Mouse (Mus musculus): ENCODE results near the gene Med11. TPM values are rescaled to one million over a fixed set of nuclear protein-coding genes. Genes with fewer than 3 reads are reported as not detected.

Med11 gene
- polyA plus RNA-seq, 1 experiment from 2014 or later: 48.7 TPM

DNA sequence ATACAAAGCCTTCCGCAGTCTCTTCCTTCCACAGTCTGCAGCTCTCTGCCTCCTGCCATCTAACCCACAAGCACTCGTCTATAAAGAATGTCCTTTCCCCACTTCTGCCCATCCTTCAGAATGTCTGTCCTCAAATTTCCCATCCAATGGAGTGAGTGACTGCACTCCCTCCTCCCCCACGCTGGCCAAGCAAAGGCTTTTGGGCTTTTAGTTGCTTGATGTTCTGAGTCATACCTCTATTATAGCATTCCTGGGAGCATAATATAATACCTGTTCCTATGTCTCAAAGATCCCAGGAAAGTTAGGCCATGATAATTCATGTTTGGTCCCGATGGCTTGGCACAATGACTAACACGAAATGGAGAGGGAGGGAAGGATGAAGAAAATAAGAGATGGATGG is 20.1 kb upstream of the Med11 start:
- WGBS: 31% methylated on average over 5 of the region's 5 CpGs
- no peak overlapping the region for H3K9ac ChIP-seq (ENCODE audit: low read depth, low read length)
- no peaks in the 10 kb centered on the region for H3K9me3 ChIP-seq (ENCODE audit: control insufficient read depth, low read length)
- peaks cover 10% of the 10 kb centered on the region for H3K4me1 ChIP-seq (ENCODE audit: control insufficient read depth, insufficient read depth, low read length)
- no peak overlapping the region for H3K27ac ChIP-seq (ENCODE audit: low read depth, low read length)
- H3K4me3 ChIP-seq (ENCODE audit: low read length): peak overlapping the region; percentile 61
- H3K4me2 ChIP-seq (replicated peaks; ENCODE audit: low read depth, low read length): peak overlapping the region; percentile 63; the same call in 1 of the 2 replicates
- H3K27me3 ChIP-seq (ENCODE audit: control insufficient read depth, insufficient read depth, low read length): no peaks in the 10 kb centered on the region
- ATAC-seq (ENCODE audit: low FRiP score, low TSS enrichment): no peak
- peaks cover 7% of the 10 kb centered on the region; the same call in 1 of the 2 replicates for H3K36me3 ChIP-seq (ENCODE audit: control insufficient read depth, insufficient read depth, low read length)

DNA sequence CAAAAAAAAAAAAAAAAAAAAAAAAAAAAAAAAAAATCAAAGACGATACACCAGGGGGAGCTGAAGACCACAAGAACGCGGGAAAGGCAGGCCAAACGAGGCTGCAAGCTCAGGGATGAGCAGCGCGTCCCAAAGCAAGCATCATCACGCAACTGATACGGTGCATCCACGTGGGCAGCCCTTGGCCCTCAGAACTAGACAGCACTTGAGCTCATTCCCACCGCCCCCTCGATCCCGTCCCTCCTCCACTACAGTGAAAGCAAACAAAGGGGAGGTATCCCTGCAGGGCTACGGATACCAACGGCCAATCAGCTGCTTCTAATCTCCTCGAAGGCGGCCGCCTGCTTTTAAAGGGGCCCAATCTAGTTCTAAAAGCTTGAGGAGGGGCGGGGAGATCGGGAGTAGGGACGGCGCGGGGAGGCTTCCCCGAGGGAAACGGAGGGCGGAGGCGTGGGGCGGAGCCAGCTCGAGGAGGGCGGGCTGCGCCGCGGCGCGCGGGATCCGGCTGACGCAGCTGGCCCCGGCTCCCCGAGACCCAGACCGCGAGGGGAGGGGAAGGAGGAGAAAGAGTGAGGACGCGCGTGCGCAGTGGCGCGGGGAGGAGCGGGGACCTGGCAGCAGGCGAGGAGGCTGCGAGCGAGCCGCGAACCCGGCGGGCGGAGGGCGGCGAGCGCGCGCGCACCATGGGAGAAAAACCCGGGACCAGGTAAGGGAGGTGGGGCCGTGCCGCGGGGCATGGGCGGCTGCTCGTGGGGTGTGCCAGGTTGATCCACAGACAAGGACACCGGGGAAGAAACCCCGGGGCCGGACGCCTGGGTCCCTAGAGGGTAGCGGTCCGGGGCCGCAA is 19.4 kb upstream of the Med11 start, which contains the start of gene Arrb2:
Gene Arrb2 (plus strand): TSS at position 588 of the 847 bp plus-strand sequence.
- Histone ChIP-seq H3K27me3 (ENCODE audit: control insufficient read depth, insufficient read depth, low read length) (no peaks in the 10 kb centered on the region), H3K36me3 (ENCODE audit: control insufficient read depth, insufficient read depth, low read length) (peaks cover 9% of the 10 kb centered on the region; the same call in 1 of the 2 replicates), H3K27ac (ENCODE audit: low read depth, low read length) (peak within 1 kb of the TSS; percentile 44), H3K9ac (ENCODE audit: low read depth, low read length) (peak within 1 kb of the TSS; percentile 73), H3K9me3 (ENCODE audit: control insufficient read depth, low read length) (no peaks in the 10 kb centered on the region), H3K4me2 (replicated peaks; ENCODE audit: low read depth, low read length) (peak within 1 kb of the TSS; percentile 63), H3K4me3 (ENCODE audit: low read length) (peak within 1 kb of the TSS; percentile 61), H3K4me1 (ENCODE audit: control insufficient read depth, insufficient read depth, low read length) (peaks cover 10% of the 10 kb centered on the region)
- WGBS: under 1% methylated on average over 70 of the region's 75 CpGs
- peak; percentile 97 for ATAC-seq (ENCODE audit: low FRiP score, low TSS enrichment)

DNA sequence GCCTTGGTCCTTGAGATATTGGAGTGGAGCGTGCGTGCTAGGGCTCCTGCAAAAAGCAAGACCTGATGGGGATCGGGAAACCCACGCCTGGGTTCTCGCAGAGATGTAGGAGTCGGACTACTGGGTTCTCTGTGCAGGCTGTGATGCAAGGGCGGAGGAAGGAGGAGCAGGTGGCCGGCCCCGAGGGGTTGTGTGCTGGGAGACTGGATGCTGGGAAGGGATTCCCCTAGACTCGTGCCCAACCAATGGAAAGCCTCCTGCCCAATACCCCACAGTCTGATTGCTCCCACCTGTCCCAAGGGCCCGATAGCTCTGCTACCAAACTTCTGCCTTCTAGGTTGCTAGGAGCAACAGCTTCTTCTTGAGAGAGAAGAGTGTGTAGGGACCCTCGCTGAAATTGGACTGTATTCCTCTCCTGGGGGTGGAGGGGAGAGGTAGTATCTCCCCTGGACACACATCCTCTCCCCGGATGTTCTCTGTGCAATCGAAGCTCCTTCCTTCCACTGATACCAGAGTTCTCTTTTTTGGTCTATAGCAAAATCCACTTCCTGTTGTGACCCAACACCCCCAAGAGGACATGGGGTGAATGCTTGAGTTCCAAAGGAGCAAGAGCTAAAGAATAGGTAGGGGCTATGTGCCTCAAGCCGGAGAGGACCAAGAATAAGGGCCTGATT is 18.7 kb upstream of the Med11 start:
- 10% methylated on average over 15 of the region's 15 CpGs for WGBS
- no peaks in the 10 kb centered on the region for H3K27me3 ChIP-seq (ENCODE audit: control insufficient read depth, insufficient read depth, low read length)
- peak overlapping the region; percentile 61 for H3K4me3 ChIP-seq (ENCODE audit: low read length)
- H3K36me3 ChIP-seq (ENCODE audit: control insufficient read depth, insufficient read depth, low read length): peaks cover 16% of the 10 kb centered on the region
- H3K4me2 ChIP-seq (replicated peaks; ENCODE audit: low read depth, low read length): peak overlapping the region; percentile 63
- H3K9ac ChIP-seq (ENCODE audit: low read depth, low read length): peak overlapping the region; percentile 73
- ATAC-seq (ENCODE audit: low FRiP score, low TSS enrichment): peak; percentile 10; the same call in 1 of the 2 replicates
- no peak overlapping the region for H3K27ac ChIP-seq (ENCODE audit: low read depth, low read length)
- H3K4me1 ChIP-seq (ENCODE audit: control insufficient read depth, insufficient read depth, low read length): peaks cover 10% of the 10 kb centered on the region
- H3K9me3 ChIP-seq (ENCODE audit: control insufficient read depth, low read length): no peaks in the 10 kb centered on the region

DNA sequence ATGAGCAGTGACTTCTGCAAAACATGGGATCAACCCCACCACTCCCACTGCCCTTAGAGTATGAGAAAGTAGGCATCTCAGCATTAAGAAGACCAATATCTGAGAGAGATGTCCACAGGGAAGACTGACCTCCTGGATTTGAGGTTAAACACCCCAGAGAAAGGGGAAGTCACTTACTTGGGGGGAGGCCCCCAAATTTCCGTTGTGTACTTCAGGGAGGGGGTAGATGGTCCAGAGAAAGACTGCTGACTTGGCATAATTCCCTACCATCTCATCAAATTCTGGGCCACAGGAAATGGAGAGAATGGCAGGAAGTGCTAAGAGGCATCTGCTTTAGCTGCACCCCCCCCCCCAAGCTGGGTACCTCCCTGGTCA is 18.2 kb upstream of the Med11 start:
- H3K9ac ChIP-seq (ENCODE audit: low read depth, low read length): no peak overlapping the region

DNA sequence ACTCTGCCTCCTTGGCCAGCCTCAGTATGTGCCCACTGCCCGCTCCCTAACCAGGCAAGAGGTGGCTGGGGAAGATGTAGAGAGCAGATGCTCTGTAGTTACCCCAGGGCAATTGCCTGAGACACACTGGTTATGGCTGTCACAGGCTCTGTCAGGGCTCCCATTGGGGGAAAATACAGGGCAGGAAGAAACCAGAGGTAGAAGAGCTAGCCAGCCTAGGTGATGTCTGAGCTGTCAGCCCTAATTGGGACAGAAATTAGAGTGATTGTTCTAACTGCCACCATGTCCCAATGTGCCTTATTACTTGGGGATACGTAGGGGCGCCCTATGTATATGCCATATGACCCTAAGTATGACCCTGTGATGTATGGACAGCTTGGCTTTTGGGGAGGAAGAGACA is 17.8 kb upstream of the Med11 start:
- peaks cover 10% of the 10 kb centered on the region for H3K4me1 ChIP-seq (ENCODE audit: control insufficient read depth, insufficient read depth, low read length)
- peaks cover 25% of the 10 kb centered on the region for H3K36me3 ChIP-seq (ENCODE audit: control insufficient read depth, insufficient read depth, low read length)
- H3K27ac ChIP-seq (ENCODE audit: low read depth, low read length): no peak overlapping the region
- WGBS: 88% methylated on average over 3 of the region's 3 CpGs
- H3K4me3 ChIP-seq (ENCODE audit: low read length): peak overlapping the region; percentile 61; the same call in 1 of the 2 replicates
- H3K27me3 ChIP-seq (ENCODE audit: control insufficient read depth, insufficient read depth, low read length): no peaks in the 10 kb centered on the region
- peak overlapping the region; percentile 63; the same call in 1 of the 2 replicates for H3K4me2 ChIP-seq (replicated peaks; ENCODE audit: low read depth, low read length)
- H3K9ac ChIP-seq (ENCODE audit: low read depth, low read length): no peak overlapping the region
- no peak for ATAC-seq (ENCODE audit: low FRiP score, low TSS enrichment)
- no peaks in the 10 kb centered on the region for H3K9me3 ChIP-seq (ENCODE audit: control insufficient read depth, low read length)

More for the DNA sequence above, 18.2 kb upstream of the Med11 start:
- ATAC-seq (ENCODE audit: low FRiP score, low TSS enrichment): no peak
- H3K27ac ChIP-seq (ENCODE audit: low read depth, low read length): no peak overlapping the region
- no peaks in the 10 kb centered on the region for H3K27me3 ChIP-seq (ENCODE audit: control insufficient read depth, insufficient read depth, low read length)
- peaks cover 21% of the 10 kb centered on the region for H3K36me3 ChIP-seq (ENCODE audit: control insufficient read depth, insufficient read depth, low read length)
- peaks cover 10% of the 10 kb centered on the region for H3K4me1 ChIP-seq (ENCODE audit: control insufficient read depth, insufficient read depth, low read length)
- no peaks in the 10 kb centered on the region for H3K9me3 ChIP-seq (ENCODE audit: control insufficient read depth, low read length)
- peak overlapping the region; percentile 61 for H3K4me3 ChIP-seq (ENCODE audit: low read length)
- 78% methylated on average over 1 of the region's 1 CpGs for WGBS
- H3K4me2 ChIP-seq (replicated peaks; ENCODE audit: low read depth, low read length): peak overlapping the region; percentile 63

DNA sequence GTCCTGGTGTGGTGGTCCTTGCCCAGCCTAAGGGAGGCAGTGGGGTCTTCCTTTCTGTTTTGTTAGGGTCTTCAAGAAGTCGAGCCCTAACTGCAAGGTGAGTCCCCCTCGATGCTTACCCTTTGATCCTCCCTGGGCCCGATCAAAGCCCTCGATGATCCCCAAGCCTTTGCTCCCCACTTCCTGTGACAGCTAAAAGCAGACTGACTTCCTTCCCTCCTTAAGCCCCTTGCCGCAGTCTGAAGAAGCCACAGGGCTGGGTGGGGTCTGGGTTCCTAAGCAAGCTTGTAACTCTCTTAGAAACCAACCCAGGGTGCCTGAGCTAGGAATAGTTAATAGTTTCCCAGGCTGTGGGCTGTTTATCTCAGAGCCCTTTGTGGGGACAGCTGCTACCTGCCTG is 16.2 kb upstream of the Med11 start:
- H3K4me1 ChIP-seq (ENCODE audit: control insufficient read depth, insufficient read depth, low read length): peaks cover 10% of the 10 kb centered on the region
- H3K36me3 ChIP-seq (ENCODE audit: control insufficient read depth, insufficient read depth, low read length): peaks cover 39% of the 10 kb centered on the region
- WGBS: 66% methylated on average over 5 of the region's 5 CpGs
- H3K27me3 ChIP-seq (ENCODE audit: control insufficient read depth, insufficient read depth, low read length): no peaks in the 10 kb centered on the region
- H3K4me2 ChIP-seq (replicated peaks; ENCODE audit: low read depth, low read length): no peak overlapping the region
- H3K27ac ChIP-seq (ENCODE audit: low read depth, low read length): no peak overlapping the region
- no peak overlapping the region for H3K4me3 ChIP-seq (ENCODE audit: low read length)
- ATAC-seq (ENCODE audit: low FRiP score, low TSS enrichment): no peak
- H3K9ac ChIP-seq (ENCODE audit: low read depth, low read length): no peak overlapping the region
- no peaks in the 10 kb centered on the region for H3K9me3 ChIP-seq (ENCODE audit: control insufficient read depth, low read length)

DNA sequence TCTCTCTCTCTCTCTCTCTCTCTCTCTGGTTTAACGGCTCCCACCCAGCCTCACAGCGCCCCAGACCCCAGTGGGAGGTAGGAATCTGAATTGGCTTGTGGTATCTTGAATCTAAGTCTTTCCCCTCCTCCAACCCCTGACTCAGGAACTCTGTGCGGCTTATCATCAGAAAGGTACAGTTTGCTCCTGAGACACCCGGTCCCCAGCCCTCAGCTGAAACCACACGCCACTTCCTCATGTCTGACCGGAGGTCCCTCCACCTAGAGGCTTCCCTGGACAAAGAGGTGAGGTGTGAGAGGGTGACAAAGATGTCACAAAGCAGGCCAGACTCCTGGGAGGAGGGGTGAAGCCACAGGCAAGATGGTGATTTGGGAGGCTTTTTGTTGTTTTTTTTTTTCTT is 14.3 kb upstream of the Med11 start:
- H3K9me3 ChIP-seq (ENCODE audit: control insufficient read depth, low read length): no peaks in the 10 kb centered on the region
- peaks cover 45% of the 10 kb centered on the region for H3K36me3 ChIP-seq (ENCODE audit: control insufficient read depth, insufficient read depth, low read length)
- H3K4me2 ChIP-seq (replicated peaks; ENCODE audit: low read depth, low read length): no peak overlapping the region
- H3K9ac ChIP-seq (ENCODE audit: low read depth, low read length): no peak overlapping the region
- no peak overlapping the region for H3K4me3 ChIP-seq (ENCODE audit: low read length)
- no peak for ATAC-seq (ENCODE audit: low FRiP score, low TSS enrichment)
- peaks cover 10% of the 10 kb centered on the region for H3K4me1 ChIP-seq (ENCODE audit: control insufficient read depth, insufficient read depth, low read length)
- WGBS: 87% methylated on average over 6 of the region's 6 CpGs
- H3K27ac ChIP-seq (ENCODE audit: low read depth, low read length): no peak overlapping the region
- H3K27me3 ChIP-seq (ENCODE audit: control insufficient read depth, insufficient read depth, low read length): no peaks in the 10 kb centered on the region

DNA sequence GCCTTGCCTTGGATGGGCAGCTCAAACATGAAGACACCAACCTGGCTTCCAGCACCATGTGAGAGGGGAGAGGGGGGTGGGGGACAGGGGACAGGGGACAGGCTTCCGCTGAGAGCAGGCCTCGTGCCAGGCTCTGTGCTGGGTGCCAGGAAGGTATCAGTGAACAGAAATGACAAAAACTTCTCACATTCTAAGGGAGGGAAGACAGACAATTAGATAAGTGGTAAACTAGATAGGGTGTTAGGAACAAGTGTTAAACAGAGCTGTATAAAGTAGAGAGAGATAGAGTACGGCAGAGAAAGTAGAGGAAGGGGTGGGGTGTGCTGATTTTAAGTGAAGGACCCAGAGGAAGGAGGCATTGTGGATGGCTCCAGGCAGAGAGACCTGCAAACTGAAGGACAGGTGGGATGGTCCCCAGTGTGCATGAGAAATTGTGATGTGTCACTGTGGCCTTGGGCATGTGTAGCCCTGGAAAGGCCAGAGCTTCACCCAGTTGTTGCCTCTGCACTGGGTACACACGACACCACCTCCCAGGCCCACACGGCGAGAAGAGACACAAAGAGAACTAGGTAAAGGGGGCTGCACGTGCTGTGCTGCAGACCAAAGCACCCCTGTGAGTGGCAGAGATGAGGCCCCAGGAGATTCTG is 12.9 kb upstream of the Med11 start:
- H3K4me2 ChIP-seq (replicated peaks; ENCODE audit: low read depth, low read length): no peak overlapping the region

More for the DNA sequence above, 12.9 kb upstream of the Med11 start:
- Histone ChIP-seq H3K9me3 (ENCODE audit: control insufficient read depth, low read length) (no peaks in the 10 kb centered on the region), H3K4me1 (ENCODE audit: control insufficient read depth, insufficient read depth, low read length) (peaks cover 1% of the 10 kb centered on the region; the same call in 1 of the 2 replicates), H3K27me3 (ENCODE audit: control insufficient read depth, insufficient read depth, low read length) (no peaks in the 10 kb centered on the region), H3K4me3 (ENCODE audit: low read length) (no peak overlapping the region), H3K9ac (ENCODE audit: low read depth, low read length) (no peak overlapping the region), H3K36me3 (ENCODE audit: control insufficient read depth, insufficient read depth, low read length) (peaks cover 45% of the 10 kb centered on the region), H3K27ac (ENCODE audit: low read depth, low read length) (no peak overlapping the region)
- 93% methylated on average over 7 of the region's 7 CpGs for WGBS
- ATAC-seq (ENCODE audit: low FRiP score, low TSS enrichment): no peak

Data from kidney, embryonic 14.5 days (tissue).